Mouse (Mus musculus): ENCODE measurements around the gene Opa3. TPM values are rescaled to one million over a fixed set of nuclear protein-coding genes. Genes with fewer than 3 reads are reported as not detected.

Opa3 gene
- total and polyA plus RNA-seq, 3 experiments, result 8.4 to 15.2 (median 14.2) TPM

- no peak for TF ChIP-seq POLR2AphosphoS5 (IDR thresholded peaks at IDR 0.05; ENCODE audit: insufficient replicate concordance, low read depth, low read length)
- TF ChIP-seq GATA1 (IDR thresholded peaks at IDR 0.05; ENCODE audit: borderline replicate concordance, low read length), result no peak
- TF ChIP-seq TAL1 (conservative IDR thresholded peaks at IDR 0.05; ENCODE audit: low read depth, low read length), result no peak
- TF ChIP-seq CTCF (IDR thresholded peaks at IDR 0.05; ENCODE audit: low read depth, low read length), result no peak
- TF ChIP-seq GATA2 (IDR thresholded peaks at IDR 0.05; ENCODE audit: borderline replicate concordance, low read depth, low read length), result no peak
- no peaks in the 10 kb centered on the region for H3K9me3 ChIP-seq (replicated peaks)
- ATAC-seq (ENCODE audit: extremely low read depth, insufficient number of reproducible peaks, low FRiP score, poor library complexity, severe bottlenecking) (no peak), DNase-seq (ENCODE audit: low spot score) (no peak)
- H3K36me3 ChIP-seq (replicated peaks), result peaks cover 68% of the 10 kb centered on the region
- H3K27me3 ChIP-seq (ENCODE audit: insufficient read depth, low read length), result no peaks in the 10 kb centered on the region
- H3K4me1 ChIP-seq (ENCODE audit: insufficient read depth, low read depth, low read length), result peaks cover 51% of the 10 kb centered on the region
- no peak overlapping the region for H3K4me3 ChIP-seq (ENCODE audit: low read depth, low read length)
Measured at GRCm38 (mm10) chr7:19243858-19244257, 15.7 kb downstream of the Opa3 start.

DNA sequence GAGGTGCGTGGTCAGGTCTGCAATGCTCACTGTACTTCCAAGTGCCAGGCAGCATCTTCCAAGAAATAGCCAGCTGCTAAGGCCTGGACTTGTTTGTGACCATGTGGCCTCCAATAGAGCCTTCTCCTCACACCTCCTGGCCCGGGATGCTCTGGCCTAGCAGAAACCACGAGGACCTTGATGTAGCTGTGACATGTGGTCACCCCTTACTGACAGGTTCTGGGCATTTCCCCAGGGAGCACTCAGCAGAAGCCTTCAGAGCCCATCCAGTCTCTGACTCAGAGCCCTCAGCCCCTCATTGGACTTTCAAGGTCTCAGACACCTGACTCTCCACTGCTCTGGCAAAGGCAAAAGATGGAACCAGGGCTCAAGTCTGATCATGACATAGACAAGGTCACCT lies 16.9 kb downstream of the Opa3 start:
- Histone ChIP-seq H3K4me1 (ENCODE audit: insufficient read depth, low read depth, low read length) (peaks cover 40% of the 10 kb centered on the region), H3K9me3 (replicated peaks) (no peaks in the 10 kb centered on the region), H3K27me3 (ENCODE audit: insufficient read depth, low read length) (no peaks in the 10 kb centered on the region), H3K4me3 (ENCODE audit: low read depth, low read length) (no peak overlapping the region), H3K36me3 (replicated peaks) (peaks cover 71% of the 10 kb centered on the region)
- TF ChIP-seq GATA2 (IDR thresholded peaks at IDR 0.05; ENCODE audit: borderline replicate concordance, low read depth, low read length) (no peak), GATA1 (IDR thresholded peaks at IDR 0.05; ENCODE audit: borderline replicate concordance, low read length) (no peak), POLR2AphosphoS5 (IDR thresholded peaks at IDR 0.05; ENCODE audit: insufficient replicate concordance, low read depth, low read length) (no peak), CTCF (IDR thresholded peaks at IDR 0.05; ENCODE audit: low read depth, low read length) (no peak), TAL1 (conservative IDR thresholded peaks at IDR 0.05; ENCODE audit: low read depth, low read length) (no peak)
- DNase-seq (ENCODE audit: low spot score) (no peak), ATAC-seq (ENCODE audit: extremely low read depth, insufficient number of reproducible peaks, low FRiP score, poor library complexity, severe bottlenecking) (no peak)

- no peak for TF ChIP-seq CTCF (IDR thresholded peaks at IDR 0.05; ENCODE audit: low read depth, low read length)
- TF ChIP-seq GATA2 (IDR thresholded peaks at IDR 0.05; ENCODE audit: borderline replicate concordance, low read depth, low read length), result no peak
- no peak for TF ChIP-seq POLR2AphosphoS5 (IDR thresholded peaks at IDR 0.05; ENCODE audit: insufficient replicate concordance, low read depth, low read length)
- TF ChIP-seq TAL1 (conservative IDR thresholded peaks at IDR 0.05; ENCODE audit: low read depth, low read length), result no peak
- TF ChIP-seq GATA1 (IDR thresholded peaks at IDR 0.05; ENCODE audit: borderline replicate concordance, low read length), result no peak
- ATAC-seq (ENCODE audit: extremely low read depth, insufficient number of reproducible peaks, low FRiP score, poor library complexity, severe bottlenecking) (peak; percentile 28; the same call in 1 of the 2 replicates), DNase-seq (ENCODE audit: low spot score) (no peak)
- Histone ChIP-seq H3K9me3 (replicated peaks) (no peaks in the 10 kb centered on the region), H3K36me3 (replicated peaks) (peaks cover 57% of the 10 kb centered on the region), H3K27me3 (ENCODE audit: insufficient read depth, low read length) (no peaks in the 10 kb centered on the region), H3K4me3 (ENCODE audit: low read depth, low read length) (no peak overlapping the region), H3K4me1 (ENCODE audit: insufficient read depth, low read depth, low read length) (peaks cover 31% of the 10 kb centered on the region)
Measured at GRCm38 (mm10) chr7:19246855-19247254, 18.7 kb downstream of the Opa3 start.

DNA sequence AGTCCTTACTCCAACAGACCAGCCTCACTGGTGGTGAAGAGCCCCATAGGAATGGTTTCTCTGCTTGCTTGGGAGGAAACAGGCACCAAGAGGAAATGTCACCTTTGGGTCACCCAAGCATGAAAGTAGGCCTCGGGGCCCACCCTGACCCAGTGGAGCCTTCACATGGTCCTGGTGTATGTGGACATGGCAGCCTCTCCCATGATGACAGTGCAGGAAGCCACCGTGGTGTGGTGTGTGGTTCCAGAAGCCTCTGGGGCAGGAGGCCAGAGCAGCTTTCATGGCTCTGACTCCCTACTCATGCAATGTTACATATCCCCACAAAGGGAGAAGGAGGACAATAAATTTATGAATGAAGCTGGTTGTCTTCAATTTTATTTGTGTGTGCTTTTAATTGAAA lies 19.4 kb downstream of the Opa3 start:
- Histone ChIP-seq H3K4me3 (ENCODE audit: low read depth, low read length) (peak overlapping the region; percentile 44; the same call in 1 of the 2 replicates), H3K36me3 (replicated peaks) (peaks cover 57% of the 10 kb centered on the region), H3K4me1 (ENCODE audit: insufficient read depth, low read depth, low read length) (peaks cover 32% of the 10 kb centered on the region), H3K27me3 (ENCODE audit: insufficient read depth, low read length) (no peaks in the 10 kb centered on the region), H3K9me3 (replicated peaks) (no peaks in the 10 kb centered on the region)
- no peak for TF ChIP-seq GATA1 (IDR thresholded peaks at IDR 0.05; ENCODE audit: borderline replicate concordance, low read length)
- no peak for TF ChIP-seq CTCF (IDR thresholded peaks at IDR 0.05; ENCODE audit: low read depth, low read length)
- TF ChIP-seq POLR2AphosphoS5 (IDR thresholded peaks at IDR 0.05; ENCODE audit: insufficient replicate concordance, low read depth, low read length), result no peak
- TF ChIP-seq TAL1 (conservative IDR thresholded peaks at IDR 0.05; ENCODE audit: low read depth, low read length), result no peak
- TF ChIP-seq GATA2 (IDR thresholded peaks at IDR 0.05; ENCODE audit: borderline replicate concordance, low read depth, low read length), result no peak
- DNase-seq (ENCODE audit: low spot score) (no peak), ATAC-seq (ENCODE audit: extremely low read depth, insufficient number of reproducible peaks, low FRiP score, poor library complexity, severe bottlenecking) (peak; percentile 49)

GRCm38 (mm10) chr7:19252078-19252477 lies 23.9 kb downstream of the Opa3 start:
- H3K9me3 ChIP-seq (replicated peaks), result no peaks in the 10 kb centered on the region
- TF ChIP-seq POLR2AphosphoS5 (IDR thresholded peaks at IDR 0.05; ENCODE audit: insufficient replicate concordance, low read depth, low read length), result no peak
- TF ChIP-seq CTCF (IDR thresholded peaks at IDR 0.05; ENCODE audit: low read depth, low read length), result no peak
- TF ChIP-seq GATA2 (IDR thresholded peaks at IDR 0.05; ENCODE audit: borderline replicate concordance, low read depth, low read length), result no peak
- no peak for TF ChIP-seq GATA1 (IDR thresholded peaks at IDR 0.05; ENCODE audit: borderline replicate concordance, low read length)
- TF ChIP-seq TAL1 (conservative IDR thresholded peaks at IDR 0.05; ENCODE audit: low read depth, low read length), result no peak
- H3K27me3 ChIP-seq (ENCODE audit: insufficient read depth, low read length), result no peaks in the 10 kb centered on the region
- H3K4me1 ChIP-seq (ENCODE audit: insufficient read depth, low read depth, low read length), result peaks cover 30% of the 10 kb centered on the region
- H3K36me3 ChIP-seq (replicated peaks), result peaks cover 55% of the 10 kb centered on the region
- no peak for DNase-seq (ENCODE audit: low spot score)
- H3K4me3 ChIP-seq (ENCODE audit: low read depth, low read length), result no peak overlapping the region
- no peak for ATAC-seq (ENCODE audit: extremely low read depth, insufficient number of reproducible peaks, low FRiP score, poor library complexity, severe bottlenecking)

GRCm38 (mm10) chr7:19253437-19253836 lies 25.3 kb downstream of the Opa3 start:
- no peak for DNase-seq (ENCODE audit: low spot score)
- ATAC-seq (ENCODE audit: extremely low read depth, insufficient number of reproducible peaks, low FRiP score, poor library complexity, severe bottlenecking), result no peak
- Histone ChIP-seq H3K27me3 (ENCODE audit: insufficient read depth, low read length) (no peaks in the 10 kb centered on the region), H3K9me3 (replicated peaks) (no peaks in the 10 kb centered on the region), H3K4me1 (ENCODE audit: insufficient read depth, low read depth, low read length) (peaks cover 36% of the 10 kb centered on the region), H3K36me3 (replicated peaks) (peaks cover 62% of the 10 kb centered on the region), H3K4me3 (ENCODE audit: low read depth, low read length) (no peak overlapping the region)
- no peak for TF ChIP-seq CTCF (IDR thresholded peaks at IDR 0.05; ENCODE audit: low read depth, low read length)
- no peak for TF ChIP-seq POLR2AphosphoS5 (IDR thresholded peaks at IDR 0.05; ENCODE audit: insufficient replicate concordance, low read depth, low read length)
- TF ChIP-seq TAL1 (conservative IDR thresholded peaks at IDR 0.05; ENCODE audit: low read depth, low read length), result no peak
- TF ChIP-seq GATA1 (IDR thresholded peaks at IDR 0.05; ENCODE audit: borderline replicate concordance, low read length), result no peak
- TF ChIP-seq GATA2 (IDR thresholded peaks at IDR 0.05; ENCODE audit: borderline replicate concordance, low read depth, low read length), result no peak
